Mouse (Mus musculus): Measurements from ENCODE around the gene Toe1. TPM values are rescaled to one million over a fixed set of nuclear protein-coding genes. Genes with fewer than 3 reads are reported as not detected.
"Not testable (repeated sequence)": the region's sequence is repeated elsewhere in the genome, so short reads cannot be mapped to it uniquely, and the experiment has no call there.

Gene Toe1
- 33.4 and 34.0 TPM in 2 replicates for polyA plus RNA-seq (2014; fragmentation: Nextera tagmentation; extraction: Ambion mirVana)

DNA sequence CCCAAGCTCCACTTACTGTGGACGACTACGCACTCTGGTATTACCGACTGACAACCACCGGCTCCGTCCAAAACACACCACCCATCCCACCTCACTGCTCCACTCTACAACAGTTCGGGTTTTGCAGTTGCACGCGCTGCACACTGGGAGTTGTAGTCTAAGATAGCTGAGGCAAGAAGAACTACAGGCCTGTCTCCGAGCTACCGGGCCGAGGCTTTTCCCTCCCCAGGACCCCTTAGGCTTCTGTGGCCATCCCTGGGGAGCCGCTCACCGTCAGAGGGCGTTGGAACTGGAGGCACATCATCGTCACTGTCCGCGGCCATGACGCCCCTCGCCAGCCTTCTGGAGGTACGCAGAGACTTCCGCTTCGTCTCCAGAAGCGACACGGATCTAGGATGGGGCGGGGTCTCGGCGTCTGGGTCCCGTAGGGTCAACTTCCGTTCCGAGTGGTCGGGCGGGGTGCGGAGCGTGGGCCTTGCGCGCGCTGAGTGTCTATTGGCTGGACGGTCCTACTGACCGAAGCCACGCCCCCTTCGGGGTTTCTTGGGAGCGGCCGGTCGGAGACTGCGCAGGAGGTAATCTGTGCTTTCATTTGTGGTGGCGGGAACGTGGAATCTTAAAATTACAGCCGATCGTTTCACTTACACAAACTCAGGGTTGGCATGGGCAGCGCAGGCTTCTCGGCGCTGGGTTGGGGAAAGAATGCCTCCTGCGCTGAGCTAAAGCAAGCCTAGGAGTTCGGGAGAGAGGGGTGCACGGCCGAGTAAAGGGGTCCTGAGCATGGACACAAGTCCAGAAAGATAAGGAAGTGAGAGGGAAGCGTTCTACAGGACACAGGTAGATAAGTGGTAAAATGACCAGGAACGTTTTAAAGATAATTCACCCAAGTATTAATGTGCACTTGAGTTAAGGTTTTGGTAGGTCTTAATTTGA lies at the start of gene Toe1, which contains the start of gene Mutyh:
Toe1 (minus strand) TSS at position 444 of the 933 bp plus-strand sequence.
Mutyh (plus strand) TSS at position 527 of the 933 bp plus-strand sequence.
- Histone ChIP-seq H3K4me3 (ENCODE audit: low read depth, low read length) (peak within 1 kb of the TSS; percentile 74), H3K27me3 (ENCODE audit: control insufficient read depth, insufficient read depth, low read length) (no peaks in the 10 kb centered on the region), H3K4me2 (replicated peaks; ENCODE audit: low read depth, low read length) (peak within 1 kb of the TSS; percentile 68), H3K9ac (ENCODE audit: low read depth, low read length) (peak within 1 kb of the TSS; percentile 80), H3K27ac (ENCODE audit: low read depth, low read length) (peak within 1 kb of the TSS; percentile 78), H3K36me3 (ENCODE audit: control insufficient read depth, insufficient read depth, low read length) (0 out of 2 replicates have a peak, but pooled peaks cover 4% of the 10 kb centered on the region), H3K4me1 (replicated peaks; ENCODE audit: control insufficient read depth, insufficient read depth, low read length) (no peaks in the 10 kb centered on the region; the same call in 1 of the 2 replicates), H3K9me3 (ENCODE audit: control insufficient read depth, low read length) (no peaks in the 10 kb centered on the region)
- under 1% methylated on average over 58 of the region's 58 CpGs for WGBS
- peak; percentile 98 for ATAC-seq (ENCODE audit: low FRiP score)
- DNase-seq (ENCODE audit: low spot score), result peak; percentile 99

DNA sequence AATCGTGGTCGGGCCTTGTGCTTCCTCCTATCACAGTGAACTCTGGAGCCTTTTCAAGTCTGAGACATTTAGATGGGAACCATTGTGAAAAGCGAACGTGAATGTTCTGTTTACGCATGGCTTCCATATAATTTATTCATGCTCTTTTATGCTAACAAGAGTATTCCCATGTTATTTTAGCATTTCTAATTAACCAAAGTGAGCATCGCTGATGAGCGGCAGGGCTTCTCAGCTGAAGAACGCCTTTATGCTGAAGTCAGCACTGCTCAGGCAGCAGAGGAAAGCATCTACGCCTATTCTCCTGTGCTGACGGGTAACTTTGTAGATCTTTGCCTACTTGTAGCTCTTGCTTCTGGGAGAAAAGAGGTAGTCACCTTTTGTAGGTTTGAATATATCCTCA lies 49.8 kb upstream of the Toe1 start:
- Histone ChIP-seq H3K4me1 (replicated peaks; ENCODE audit: control insufficient read depth, insufficient read depth, low read length) (no peaks in the 10 kb centered on the region), H3K27me3 (ENCODE audit: control insufficient read depth, insufficient read depth, low read length) (no peaks in the 10 kb centered on the region), H3K36me3 (ENCODE audit: control insufficient read depth, insufficient read depth, low read length) (no peaks in the 10 kb centered on the region), H3K4me2 (replicated peaks; ENCODE audit: low read depth, low read length) (no peak overlapping the region), H3K9ac (ENCODE audit: low read depth, low read length) (no peak overlapping the region), H3K9me3 (ENCODE audit: control insufficient read depth, low read length) (no peaks in the 10 kb centered on the region), H3K4me3 (ENCODE audit: low read depth, low read length) (no peak overlapping the region), H3K27ac (ENCODE audit: low read depth, low read length) (no peak overlapping the region)
- 70% methylated on average over 10 of the region's 10 CpGs for WGBS
- ATAC-seq (ENCODE audit: low FRiP score) (no peak), DNase-seq (ENCODE audit: low spot score) (no peak)

DNA sequence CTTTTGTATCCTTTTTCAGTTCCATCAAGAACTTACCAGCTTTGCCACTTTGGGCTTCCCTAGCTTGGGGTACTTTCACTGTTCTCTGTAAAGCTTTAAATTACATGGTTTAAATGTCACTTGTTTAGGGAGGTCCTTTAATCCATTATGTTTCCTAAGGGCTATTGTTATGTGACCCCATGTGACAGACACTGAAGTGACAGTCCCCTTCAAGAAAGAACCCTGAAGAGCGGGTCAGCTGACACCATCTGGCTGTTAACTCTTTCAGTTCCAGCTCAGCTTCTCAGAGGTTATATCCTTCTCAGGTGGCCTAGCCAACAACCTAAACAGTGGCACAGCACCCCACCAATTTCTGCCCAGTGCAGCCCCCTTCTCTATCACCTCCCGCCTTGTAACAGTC lies 46.8 kb upstream of the Toe1 start:
- 10% methylated on average over 2 of the region's 2 CpGs for WGBS
- no peaks in the 10 kb centered on the region for H3K27me3 ChIP-seq (ENCODE audit: control insufficient read depth, insufficient read depth, low read length)
- no peaks in the 10 kb centered on the region for H3K36me3 ChIP-seq (ENCODE audit: control insufficient read depth, insufficient read depth, low read length)
- H3K9ac ChIP-seq (ENCODE audit: low read depth, low read length), result no peak overlapping the region
- H3K4me3 ChIP-seq (ENCODE audit: low read depth, low read length), result no peak overlapping the region
- no peak overlapping the region for H3K4me2 ChIP-seq (replicated peaks; ENCODE audit: low read depth, low read length)
- DNase-seq (ENCODE audit: low spot score) (peak; percentile 44), ATAC-seq (ENCODE audit: low FRiP score) (peak; percentile 43; the same call in 1 of the 2 replicates)
- H3K9me3 ChIP-seq (ENCODE audit: control insufficient read depth, low read length), result no peaks in the 10 kb centered on the region
- no peak overlapping the region for H3K27ac ChIP-seq (ENCODE audit: low read depth, low read length)
- H3K4me1 ChIP-seq (replicated peaks; ENCODE audit: control insufficient read depth, insufficient read depth, low read length), result no peaks in the 10 kb centered on the region

DNA sequence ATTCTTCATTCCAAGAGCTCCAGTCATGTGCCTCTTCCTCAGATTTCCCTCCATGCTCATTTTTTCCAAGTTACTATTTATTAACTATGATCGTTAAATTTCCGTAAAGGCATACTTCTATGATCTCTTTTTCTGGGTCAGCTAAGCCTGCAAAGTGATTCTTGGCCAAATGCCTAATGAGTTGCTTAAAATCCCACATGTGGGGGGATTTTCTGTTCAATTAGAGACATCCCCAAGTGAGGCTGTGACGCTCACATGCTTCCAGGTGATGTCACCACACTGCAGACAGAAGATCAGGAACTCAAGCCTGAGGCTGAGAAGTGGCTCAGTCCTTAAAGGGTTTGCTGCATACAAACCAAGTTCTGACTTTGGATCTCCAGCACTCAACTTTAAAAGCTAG lies 42.5 kb upstream of the Toe1 start:
- ATAC-seq (ENCODE audit: low FRiP score) (no peak), DNase-seq (ENCODE audit: low spot score) (no peak)
- H3K4me3 ChIP-seq (ENCODE audit: low read depth, low read length), result no peak overlapping the region
- no peaks in the 10 kb centered on the region for H3K36me3 ChIP-seq (ENCODE audit: control insufficient read depth, insufficient read depth, low read length)
- WGBS, result 90% methylated on average over 3 of the region's 3 CpGs
- H3K27ac ChIP-seq (ENCODE audit: low read depth, low read length), result no peak overlapping the region
- H3K4me2 ChIP-seq (replicated peaks; ENCODE audit: low read depth, low read length), result no peak overlapping the region
- no peaks in the 10 kb centered on the region for H3K4me1 ChIP-seq (replicated peaks; ENCODE audit: control insufficient read depth, insufficient read depth, low read length)
- H3K9me3 ChIP-seq (ENCODE audit: control insufficient read depth, low read length), result no peaks in the 10 kb centered on the region
- no peaks in the 10 kb centered on the region for H3K27me3 ChIP-seq (ENCODE audit: control insufficient read depth, insufficient read depth, low read length)
- H3K9ac ChIP-seq (ENCODE audit: low read depth, low read length), result no peak overlapping the region

DNA sequence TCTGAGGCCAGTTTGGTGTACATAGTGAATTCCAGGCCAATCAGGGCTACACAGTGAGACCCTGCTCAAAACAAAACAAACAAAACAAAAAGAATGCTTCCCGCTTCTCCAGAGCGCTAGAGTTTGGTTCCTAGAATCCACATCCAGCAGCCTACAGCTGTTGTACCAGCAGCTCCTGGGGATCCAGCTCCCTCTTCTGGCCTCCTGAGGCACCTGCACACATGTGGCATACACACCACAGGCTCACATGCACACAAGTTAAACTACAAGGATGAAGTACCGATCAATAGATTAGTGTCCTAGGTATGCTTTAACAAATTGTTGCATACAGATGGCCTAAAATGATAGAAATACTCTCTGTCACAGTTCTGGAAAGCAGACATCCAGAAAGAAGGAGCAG lies 36.9 kb upstream of the Toe1 start:
- ATAC-seq (ENCODE audit: low FRiP score) (no peak), DNase-seq (ENCODE audit: low spot score) (no peak)
- Histone ChIP-seq H3K36me3 (ENCODE audit: control insufficient read depth, insufficient read depth, low read length) (no peaks in the 10 kb centered on the region), H3K4me3 (ENCODE audit: low read depth, low read length) (no peak overlapping the region), H3K27ac (ENCODE audit: low read depth, low read length) (no peak overlapping the region), H3K9me3 (ENCODE audit: control insufficient read depth, low read length) (no peaks in the 10 kb centered on the region), H3K9ac (ENCODE audit: low read depth, low read length) (no peak overlapping the region), H3K4me2 (replicated peaks; ENCODE audit: low read depth, low read length) (no peak overlapping the region), H3K27me3 (ENCODE audit: control insufficient read depth, insufficient read depth, low read length) (no peaks in the 10 kb centered on the region), H3K4me1 (replicated peaks; ENCODE audit: control insufficient read depth, insufficient read depth, low read length) (no peaks in the 10 kb centered on the region)
- 96% methylated on average over 3 of the region's 3 CpGs for WGBS

DNA sequence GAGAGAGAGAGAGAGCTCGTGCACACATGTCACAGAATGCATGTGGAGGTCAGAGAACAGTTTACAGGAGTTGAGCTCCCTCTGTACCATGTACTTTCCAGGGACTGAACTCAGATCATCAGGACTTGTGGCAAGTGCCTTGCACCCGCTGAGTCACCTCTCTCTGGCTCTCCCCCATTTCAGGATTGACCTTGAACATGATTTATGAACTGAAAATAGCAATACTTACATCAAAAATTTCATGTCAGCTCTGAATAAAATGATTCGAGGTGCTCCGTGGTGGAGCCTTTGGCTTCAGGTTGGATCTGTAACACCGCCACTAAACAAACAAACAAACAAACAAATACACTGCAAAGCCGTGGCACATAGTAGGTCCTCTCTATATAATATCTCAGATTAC lies 33.4 kb upstream of the Toe1 start:
- no peak for ATAC-seq (ENCODE audit: low FRiP score)
- Histone ChIP-seq H3K27me3 (ENCODE audit: control insufficient read depth, insufficient read depth, low read length) (no peaks in the 10 kb centered on the region), H3K4me3 (ENCODE audit: low read depth, low read length) (no peak overlapping the region), H3K27ac (ENCODE audit: low read depth, low read length) (no peak overlapping the region), H3K4me2 (replicated peaks; ENCODE audit: low read depth, low read length) (no peak overlapping the region), H3K9me3 (ENCODE audit: control insufficient read depth, low read length) (no peaks in the 10 kb centered on the region), H3K4me1 (replicated peaks; ENCODE audit: control insufficient read depth, insufficient read depth, low read length) (no peaks in the 10 kb centered on the region), H3K9ac (ENCODE audit: low read depth, low read length) (no peak overlapping the region), H3K36me3 (ENCODE audit: control insufficient read depth, insufficient read depth, low read length) (no peaks in the 10 kb centered on the region)
- WGBS, result 89% methylated on average over 6 of the region's 6 CpGs
- DNase-seq (ENCODE audit: low spot score), result no peak

DNA sequence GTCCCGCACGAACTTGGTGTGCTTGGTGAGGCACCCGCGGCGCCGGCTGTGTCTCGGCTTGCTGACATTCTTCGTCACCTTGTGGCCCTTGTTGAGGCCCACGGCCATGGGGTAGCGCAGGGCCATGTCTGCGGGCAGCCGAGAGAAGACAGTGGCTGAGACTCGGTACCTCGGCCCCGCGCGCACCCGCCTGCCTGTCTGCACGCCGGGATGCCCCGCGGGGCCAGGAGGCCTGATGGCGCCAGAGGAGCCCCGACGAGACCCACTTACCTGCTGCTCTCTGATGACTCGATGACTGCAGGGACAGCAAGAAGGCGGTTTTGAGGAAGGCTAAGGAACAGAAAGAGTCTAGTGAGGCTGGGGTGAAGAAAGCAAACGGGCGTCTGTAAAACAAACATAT lies 32.7 kb upstream of the Toe1 start:
- not testable (repeated sequence) for H3K27ac ChIP-seq (ENCODE audit: low read depth, low read length); H3K9me3 ChIP-seq (ENCODE audit: control insufficient read depth, low read length); ATAC-seq (ENCODE audit: low FRiP score); DNase-seq (ENCODE audit: low spot score); H3K9ac ChIP-seq (ENCODE audit: low read depth, low read length); H3K36me3 ChIP-seq (ENCODE audit: control insufficient read depth, insufficient read depth, low read length); H3K4me1 ChIP-seq (replicated peaks; ENCODE audit: control insufficient read depth, insufficient read depth, low read length); H3K4me3 ChIP-seq (ENCODE audit: low read depth, low read length); H3K4me2 ChIP-seq (replicated peaks; ENCODE audit: low read depth, low read length); H3K27me3 ChIP-seq (ENCODE audit: control insufficient read depth, insufficient read depth, low read length)
- WGBS, result 31% methylated on average over 20 of the region's 29 CpGs

DNA sequence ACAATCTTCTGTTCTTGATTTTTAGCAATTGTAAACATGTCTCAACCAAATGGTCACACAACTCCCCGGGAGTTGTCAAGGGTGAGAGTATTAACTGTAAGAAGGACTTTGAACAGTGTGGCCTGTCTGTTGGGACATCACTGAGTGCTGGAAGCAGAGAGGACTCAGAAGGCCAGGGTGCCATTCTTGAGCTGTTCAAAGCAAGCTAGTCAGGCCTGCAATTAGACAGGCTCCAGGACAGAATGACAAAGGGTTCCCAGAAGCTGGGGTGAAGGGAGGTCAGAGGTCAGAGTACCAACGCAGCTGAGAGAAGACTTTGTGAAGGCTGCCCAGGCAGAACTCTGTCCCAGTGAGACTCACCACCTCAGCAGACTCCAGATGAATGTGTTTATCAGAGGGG lies 31.6 kb upstream of the Toe1 start:
- no peaks in the 10 kb centered on the region for H3K9me3 ChIP-seq (ENCODE audit: control insufficient read depth, low read length)
- no peak for ATAC-seq (ENCODE audit: low FRiP score)
- no peaks in the 10 kb centered on the region for H3K36me3 ChIP-seq (ENCODE audit: control insufficient read depth, insufficient read depth, low read length)
- no peaks in the 10 kb centered on the region for H3K27me3 ChIP-seq (ENCODE audit: control insufficient read depth, insufficient read depth, low read length)
- DNase-seq (ENCODE audit: low spot score), result no peak
- H3K4me2 ChIP-seq (replicated peaks; ENCODE audit: low read depth, low read length), result no peak overlapping the region
- H3K4me1 ChIP-seq (replicated peaks; ENCODE audit: control insufficient read depth, insufficient read depth, low read length), result no peaks in the 10 kb centered on the region
- 22% methylated on average over 2 of the region's 2 CpGs for WGBS
- H3K4me3 ChIP-seq (ENCODE audit: low read depth, low read length), result no peak overlapping the region
- H3K27ac ChIP-seq (ENCODE audit: low read depth, low read length), result no peak overlapping the region
- H3K9ac ChIP-seq (ENCODE audit: low read depth, low read length), result no peak overlapping the region

DNA sequence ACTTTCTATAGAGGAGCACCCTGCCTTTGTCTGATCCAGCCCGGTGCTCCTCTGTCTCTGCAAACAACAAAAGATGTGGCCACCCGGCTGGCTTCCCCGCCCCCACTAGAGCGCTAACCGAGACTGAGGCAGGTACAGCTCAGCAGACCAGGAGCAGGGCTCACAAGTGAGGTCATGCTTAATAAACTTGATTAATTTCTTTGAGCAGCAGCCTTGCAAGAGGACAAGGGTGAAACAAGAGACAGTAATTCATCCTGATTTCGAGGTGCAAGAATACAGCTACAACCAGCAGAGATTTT lies 22.6 kb upstream of the Toe1 start:
- Histone ChIP-seq H3K4me2 (replicated peaks; ENCODE audit: low read depth, low read length) (no peak overlapping the region), H3K27ac (ENCODE audit: low read depth, low read length) (peak overlapping the region; percentile 73), H3K4me3 (ENCODE audit: low read depth, low read length) (no peak overlapping the region), H3K36me3 (ENCODE audit: control insufficient read depth, insufficient read depth, low read length) (no peaks in the 10 kb centered on the region), H3K27me3 (ENCODE audit: control insufficient read depth, insufficient read depth, low read length) (no peaks in the 10 kb centered on the region), H3K9me3 (ENCODE audit: control insufficient read depth, low read length) (no peaks in the 10 kb centered on the region), H3K4me1 (replicated peaks; ENCODE audit: control insufficient read depth, insufficient read depth, low read length) (no peaks in the 10 kb centered on the region), H3K9ac (ENCODE audit: low read depth, low read length) (0 out of 2 replicates have a peak overlapping the region, but pooled peaks have one; percentile 38)
- 11% methylated on average over 6 of the region's 6 CpGs for WGBS
- DNase-seq (ENCODE audit: low spot score), result peak; percentile 64
- ATAC-seq (ENCODE audit: low FRiP score), result peak; percentile 83
